Mouse (Mus musculus) yolk sac, embryonic 10.5 days (tissue): ENCODE results near the gene Stag1.

Experiments used
- DNase-seq: peaks from one replicate; pipeline ENCODE4 v3.0.0-alpha.2; 2017; ENCODE audit warnings: low spot score

The Stag1 gene

GRCm38 (mm10) chr9:100962903-100963427 is 365.4 kb downstream of the Stag1 start:
- DNase-seq, result no peak

- no peak for DNase-seq
Measured at GRCm38 (mm10) chr9:100963428-100963912, 365.9 kb downstream of the Stag1 start.

- no peak for DNase-seq
Measured at GRCm38 (mm10) chr9:100964106-100964505, 366.5 kb downstream of the Stag1 start.

GRCm38 (mm10) chr9:100969461-100969860 is 371.9 kb downstream of the Stag1 start:
- DNase-seq, result no peak

GRCm38 (mm10) chr9:100978666-100979065 is 381.1 kb downstream of the Stag1 start:
- no peak for DNase-seq

GRCm38 (mm10) chr9:100979260-100979659 is 381.7 kb downstream of the Stag1 start:
- peak; percentile 13 for DNase-seq

- DNase-seq, result no peak
Measured at GRCm38 (mm10) chr9:100982786-100983185, 385.2 kb downstream of the Stag1 start.

GRCm38 (mm10) chr9:100984381-100985310 is 387.0 kb downstream of the Stag1 start:
- no peak for DNase-seq

- no peak for DNase-seq
Measured at GRCm38 (mm10) chr9:100987006-100987405, 389.4 kb downstream of the Stag1 start.

- no peak for DNase-seq
Measured at GRCm38 (mm10) chr9:100987850-100988249, 390.3 kb downstream of the Stag1 start.

GRCm38 (mm10) chr9:100990609-100991008 is 393.0 kb downstream of the Stag1 start:
- no peak for DNase-seq

GRCm38 (mm10) chr9:100991321-100991720 is 393.7 kb downstream of the Stag1 start:
- no peak for DNase-seq

GRCm38 (mm10) chr9:100992191-100992590 is 394.6 kb downstream of the Stag1 start:
- no peak for DNase-seq

GRCm38 (mm10) chr9:100993937-100994336 is 396.3 kb downstream of the Stag1 start:
- DNase-seq, result no peak

- no peak for DNase-seq
Measured at GRCm38 (mm10) chr9:100997138-100997537, 399.5 kb downstream of the Stag1 start.

GRCm38 (mm10) chr9:101002053-101002452 is 404.5 kb downstream of the Stag1 start:
- DNase-seq, result no peak

GRCm38 (mm10) chr9:101002841-101003240 is 405.2 kb downstream of the Stag1 start:
- DNase-seq, result no peak

- DNase-seq, result no peak
Measured at GRCm38 (mm10) chr9:101003302-101003701, 405.7 kb downstream of the Stag1 start.

- DNase-seq, result no peak
Measured at GRCm38 (mm10) chr9:101005866-101006265, 408.3 kb downstream of the Stag1 start.
